Mouse (Mus musculus) urinary bladder, postnatal 25 days (tissue): ENCODE data around the gene Ptpra.

Experiments used
- DNase-seq: peaks from one replicate; pipeline ENCODE4 v3.0.0; 2022; ENCODE audit warnings: low spot score

Ptpra gene

DNA sequence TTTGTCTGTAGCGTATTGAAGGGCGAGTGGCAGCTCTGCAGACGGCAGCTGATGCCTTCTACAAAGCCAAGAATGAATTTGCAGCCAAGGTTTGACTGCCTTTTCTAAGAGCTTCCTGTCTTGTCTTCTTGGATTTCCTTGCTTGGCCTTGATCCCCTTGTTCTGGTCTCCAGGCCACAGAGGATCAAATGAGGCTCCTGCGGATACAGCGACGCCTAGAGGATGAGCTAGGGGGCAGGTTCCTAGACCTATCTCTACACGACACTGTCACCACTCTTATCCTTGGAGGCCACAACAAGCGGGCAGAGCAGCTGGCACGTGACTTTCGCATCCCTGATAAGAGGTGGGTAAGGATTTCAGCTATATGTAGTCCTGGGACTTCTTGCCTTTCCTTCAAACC is 7.9 kb upstream of the Ptpra start:
- no peak for DNase-seq

GRCm38 (mm10) chr2:130448449-130448848 is 1.6 kb upstream of the Ptpra start:
- DNase-seq, result no peak

DNA sequence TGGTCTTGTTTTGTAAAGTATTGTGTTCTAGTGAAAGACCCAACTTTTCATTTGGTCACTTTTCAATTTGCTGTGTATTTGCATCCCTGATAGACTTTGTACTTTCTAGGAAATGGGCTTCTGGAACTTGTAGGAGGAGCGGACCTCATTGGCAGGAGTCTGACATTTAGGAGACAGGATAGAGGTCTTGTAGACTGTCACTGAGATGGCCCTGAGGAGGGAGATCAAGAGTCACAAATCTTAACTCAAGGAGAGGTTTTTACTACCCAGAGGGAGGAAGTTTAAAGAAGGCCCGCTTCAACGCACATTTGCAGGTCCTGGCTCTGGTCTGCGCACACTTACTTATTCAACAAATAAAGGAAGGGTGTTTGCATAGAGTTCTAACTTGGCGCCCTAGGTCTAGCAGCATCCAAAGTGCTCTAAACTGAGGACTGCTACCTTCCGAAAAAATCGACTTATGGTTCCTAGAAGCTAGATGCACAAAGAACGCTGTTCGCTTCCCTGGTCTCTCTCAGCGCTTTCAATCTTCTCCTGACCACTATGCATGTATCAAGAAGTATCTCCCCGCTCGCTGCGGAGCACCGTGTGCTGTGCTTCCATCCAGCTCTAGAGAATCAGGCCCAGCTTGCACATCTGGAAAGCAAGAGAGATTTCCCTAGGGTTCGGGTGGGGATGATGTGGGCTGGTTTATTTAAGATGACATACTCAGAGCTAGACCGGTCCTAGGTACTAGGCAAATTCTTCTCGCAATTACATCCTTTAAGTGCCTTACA is 871 bp upstream of the Ptpra start:
- DNase-seq, result no peak

GRCm38 (mm10) chr2:130450434-130450796 is 337 bp downstream of the Ptpra start:
- DNase-seq, result peak; percentile 72

GRCm38 (mm10) chr2:130451086-130451726 is 1.1 kb downstream of the Ptpra start:
- DNase-seq, result no peak

DNA sequence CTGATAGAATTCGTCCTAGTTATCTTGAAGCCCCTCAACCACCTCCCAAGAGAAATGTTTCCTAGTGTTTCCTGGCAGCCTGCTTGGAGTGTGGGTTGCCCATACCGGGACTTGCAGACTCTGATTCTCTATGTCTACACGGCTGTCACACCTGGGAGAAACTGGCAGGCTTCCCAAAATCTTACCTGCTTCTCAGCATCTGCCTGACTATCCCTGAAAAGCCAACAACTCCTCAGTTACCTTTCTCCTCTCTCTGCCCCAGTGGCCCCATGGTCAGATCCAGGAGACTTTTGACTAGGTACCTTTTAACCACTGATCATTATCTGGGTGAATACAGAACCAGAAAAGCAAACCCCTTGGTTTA is 1.6 kb downstream of the Ptpra start:
- no peak for DNase-seq

DNA sequence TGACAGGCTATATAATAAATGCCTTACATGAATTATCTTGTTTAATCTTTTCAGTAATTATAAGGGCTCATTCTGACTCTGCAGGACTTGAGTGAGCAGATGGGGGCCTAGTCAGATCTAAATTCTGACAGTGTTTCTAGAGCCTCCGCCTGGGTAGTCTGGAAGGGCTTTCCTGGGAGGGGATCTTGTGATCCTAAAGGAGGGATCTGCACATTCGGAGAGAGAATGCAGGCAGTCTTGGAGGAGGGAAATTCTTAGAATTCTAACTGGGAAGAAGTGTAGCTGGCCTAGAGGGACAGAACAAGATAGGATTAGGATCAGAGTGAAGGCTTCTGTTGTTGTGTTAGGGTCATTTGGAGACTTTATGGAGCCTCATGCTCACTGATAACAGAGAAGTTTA is 2.2 kb downstream of the Ptpra start:
- no peak for DNase-seq

DNA sequence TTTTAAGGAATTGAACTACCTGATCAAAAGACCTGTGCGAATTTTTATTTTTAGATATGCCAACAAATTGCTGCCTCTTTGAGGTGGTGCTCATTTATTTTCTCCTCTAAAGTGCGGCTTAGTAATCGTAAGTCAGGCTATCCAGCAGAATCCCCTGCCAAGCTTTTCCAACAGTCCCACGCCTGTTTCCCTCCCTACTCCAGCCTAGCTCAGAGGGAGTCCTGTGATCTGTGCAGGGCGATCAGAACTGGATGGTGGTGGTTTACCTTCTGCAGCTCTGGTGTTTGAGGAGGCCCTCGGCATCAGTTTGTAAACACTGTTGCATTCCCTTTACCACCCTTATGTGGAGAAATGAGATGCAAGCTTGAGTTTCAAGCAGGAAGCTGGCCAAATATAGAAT is 3.3 kb downstream of the Ptpra start:
- DNase-seq, result no peak

- DNase-seq, result no peak
Measured at GRCm38 (mm10) chr2:130454748-130455370, 4.8 kb downstream of the Ptpra start.

DNA sequence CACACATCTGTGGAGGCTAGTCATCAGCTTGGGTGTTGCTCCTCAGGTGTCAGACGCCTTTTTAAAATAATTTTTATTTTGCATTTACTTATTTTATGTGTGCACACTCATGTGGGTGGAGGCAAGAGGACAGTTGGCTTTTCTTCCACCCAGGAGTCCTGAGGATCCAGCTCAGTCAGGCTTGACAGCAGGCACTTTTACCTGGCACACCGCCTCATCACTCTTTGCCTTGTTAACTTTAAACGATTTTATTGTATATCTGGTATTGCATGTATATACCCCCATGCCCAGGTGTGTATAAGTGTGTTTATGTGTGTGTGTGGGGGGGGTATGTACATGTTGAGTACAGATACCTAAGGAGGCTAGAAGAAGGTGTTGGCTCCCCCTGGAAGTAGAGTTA is 7.8 kb downstream of the Ptpra start:
- no peak for DNase-seq

DNA sequence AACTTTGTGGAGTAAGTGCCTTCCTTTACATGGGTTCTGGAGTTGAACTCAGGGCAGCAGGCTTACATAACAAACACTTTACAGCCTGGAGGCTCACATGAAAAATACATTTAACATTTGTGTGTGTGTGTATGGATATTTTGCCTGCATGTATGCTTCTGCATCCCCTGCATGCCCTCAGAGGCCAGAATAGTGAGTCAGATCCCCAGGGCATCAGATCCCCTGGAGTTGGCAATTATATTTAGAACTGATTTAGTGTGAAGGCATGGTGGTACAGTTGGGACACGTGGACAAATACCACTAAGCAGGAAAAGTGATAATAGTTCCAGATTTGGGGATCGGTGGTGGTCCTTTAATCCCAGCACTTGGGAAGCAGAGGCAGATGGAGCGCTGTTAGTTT is 9.5 kb downstream of the Ptpra start:
- no peak for DNase-seq

DNA sequence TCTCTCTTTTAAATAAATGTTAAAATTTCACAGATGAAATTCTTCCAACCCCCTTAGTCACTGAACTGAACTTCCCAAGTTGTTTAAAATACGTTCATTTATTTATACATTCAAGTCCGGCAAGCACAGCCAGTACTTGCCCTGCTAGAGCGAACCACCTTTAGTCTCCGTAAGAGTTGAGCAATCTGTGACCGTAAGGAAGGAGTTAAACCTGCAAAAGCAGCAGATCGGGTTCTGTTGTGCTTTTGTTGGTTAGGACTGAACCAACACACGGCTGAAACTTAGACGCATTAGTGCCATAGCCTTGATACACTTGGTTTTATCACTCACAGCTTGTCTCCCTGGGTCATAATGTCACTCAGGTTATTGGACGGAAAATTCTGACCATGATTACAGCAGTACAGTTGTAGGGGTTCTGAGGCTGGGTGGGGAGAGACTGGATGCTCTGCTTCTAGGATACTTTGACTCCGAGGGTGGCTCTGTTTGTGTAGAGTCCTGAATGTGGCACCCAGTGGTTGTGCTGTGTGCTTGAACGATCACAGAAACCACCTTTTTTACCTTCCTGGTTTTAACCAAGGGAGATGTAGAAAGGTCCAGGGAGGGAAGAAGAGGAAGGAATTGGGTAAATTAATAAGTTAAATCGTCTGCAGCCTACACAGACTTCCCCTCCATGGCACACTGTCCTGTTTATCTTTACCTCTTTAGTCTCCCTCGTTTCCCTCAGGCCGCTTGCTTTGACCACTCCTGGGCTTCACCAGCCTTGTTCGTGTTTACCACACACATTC is 11.4 kb downstream of the Ptpra start:
- DNase-seq, result no peak

DNA sequence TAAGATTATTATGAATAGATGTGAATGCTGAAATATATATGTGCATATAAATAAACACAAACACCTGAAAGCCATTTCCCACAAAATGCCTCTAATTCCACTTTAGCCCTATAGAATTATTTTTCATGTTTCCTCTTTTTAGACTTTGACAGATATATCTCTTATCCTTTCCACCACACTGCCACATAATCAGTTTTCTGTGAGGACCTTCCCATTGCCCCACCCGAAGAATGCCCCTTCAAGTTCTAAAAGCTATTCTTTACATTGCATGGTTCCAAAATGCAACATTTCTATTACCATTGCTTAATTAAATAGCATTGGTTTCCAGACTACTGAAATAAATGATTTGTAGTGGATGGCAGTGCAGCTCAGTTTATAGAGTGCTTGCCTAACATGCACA is 16.4 kb downstream of the Ptpra start:
- no peak for DNase-seq

DNA sequence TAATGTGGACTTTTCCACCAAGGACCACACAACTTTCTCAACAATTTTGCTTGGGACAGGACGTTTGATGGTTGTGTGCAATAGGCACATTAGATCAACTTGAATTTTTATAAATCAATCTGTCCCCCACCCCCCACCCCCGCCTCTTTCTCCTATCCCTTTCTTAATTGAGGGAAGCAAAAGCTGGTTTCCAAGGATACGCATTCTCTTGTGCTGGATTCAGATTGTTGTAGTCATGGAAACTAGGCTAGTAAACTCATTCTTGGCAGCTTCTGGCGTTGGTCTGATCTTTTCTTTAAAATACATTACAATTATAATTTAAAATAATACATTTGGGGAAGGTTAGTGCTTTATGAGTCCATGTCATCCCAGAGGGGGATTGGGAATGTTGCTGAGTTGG is 19.3 kb downstream of the Ptpra start:
- no peak for DNase-seq

GRCm38 (mm10) chr2:130469935-130470334 is 19.9 kb downstream of the Ptpra start:
- DNase-seq, result no peak

GRCm38 (mm10) chr2:130472908-130473510 is 22.9 kb downstream of the Ptpra start:
- DNase-seq, result no peak

GRCm38 (mm10) chr2:130475764-130476163 is 25.7 kb downstream of the Ptpra start:
- no peak for DNase-seq

GRCm38 (mm10) chr2:130476666-130477297 is 26.7 kb downstream of the Ptpra start:
- DNase-seq, result no peak

- DNase-seq, result no peak
Measured at GRCm38 (mm10) chr2:130482177-130482576, 32.1 kb downstream of the Ptpra start.

GRCm38 (mm10) chr2:130482700-130483099 is 32.6 kb downstream of the Ptpra start:
- no peak for DNase-seq

DNA sequence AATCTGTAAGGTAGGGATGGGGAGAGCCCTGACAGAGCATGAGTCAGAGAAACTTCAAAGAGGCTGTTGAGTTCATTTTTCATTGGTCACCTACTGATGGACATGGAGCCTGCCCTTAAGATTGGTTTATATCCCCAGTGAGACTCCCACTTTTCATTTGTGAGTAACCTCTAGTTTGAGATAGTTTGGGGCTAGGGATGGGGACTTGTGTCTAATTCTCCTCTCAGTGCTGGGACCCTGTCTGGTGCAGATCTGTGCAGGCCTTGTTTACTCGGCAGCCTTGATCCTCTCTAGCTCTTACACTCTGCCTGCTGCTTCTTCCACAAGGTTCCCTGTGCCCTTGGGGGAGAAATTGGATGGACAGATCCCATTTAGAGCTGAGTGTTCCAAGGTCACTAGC is 34.1 kb downstream of the Ptpra start:
- DNase-seq, result no peak

DNA sequence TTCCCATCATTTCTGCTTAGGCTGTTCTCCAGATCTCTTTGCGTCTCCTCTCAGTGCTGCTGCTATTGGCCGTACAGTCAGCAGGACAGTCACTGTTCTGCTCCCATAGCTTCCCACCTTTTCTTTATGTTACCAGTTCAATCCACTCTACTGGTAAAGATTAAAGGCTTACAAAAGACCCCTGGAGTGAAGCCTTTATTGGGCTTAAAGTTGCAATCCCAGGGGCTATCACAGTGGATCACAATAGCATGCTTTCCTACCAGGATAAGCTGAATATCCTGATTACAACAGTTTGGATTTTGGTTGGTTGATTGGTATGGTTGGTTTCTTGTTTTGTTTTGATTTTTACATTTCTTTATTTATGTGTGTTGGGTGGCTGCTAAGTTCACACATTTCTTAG is 37.9 kb downstream of the Ptpra start:
- no peak for DNase-seq
